Mouse (Mus musculus) cortical plate, adult 2 months (tissue): ENCODE measurements at regions not wholly inside any gene's neighbourhood (a gene's known extent, or its start where the extent isn't known, plus 50 kb on each side); places are given as distances from the start of the nearest gene placed in this dataset.

ENCODE experiments used
- H3K27ac ChIP-seq: fragments of 200-500 bp; 2 replicates; pipeline ENCODE4 v1.5.1; 2012; ENCODE audit warnings: low read length, control low read depth, inconsistent platforms; ENCODE audit not compliant: insufficient read depth
- H3K4me1 ChIP-seq: fragments of 200-500 bp; 2 replicates; pipeline ENCODE4 v1.6.1; 2011; ENCODE audit warnings: low read length; ENCODE audit not compliant: control insufficient read depth, insufficient read depth
- H3K4me3 ChIP-seq: fragments of 200-500 bp; 2 replicates; pipeline ENCODE4 v1.5.1; 2011; ENCODE audit warnings: mild to moderate bottlenecking, low read length, control low read depth; ENCODE audit not compliant: insufficient read depth
- CTCF ChIP-seq: fragments of 200-500 bp; IDR thresholded peaks from 2 replicates; pipeline ENCODE4 v1.5.1; 2011; ENCODE audit warnings: mild to moderate bottlenecking, control low read depth, low read length; ENCODE audit not compliant: insufficient read depth; ENCODE audit errors: extremely low read depth
- POLR2A ChIP-seq: fragments of 200-500 bp; IDR thresholded peaks from 2 replicates; pipeline ENCODE4 v1.6.1; 2011; ENCODE audit warnings: mild to moderate bottlenecking, low read length, control low read depth; ENCODE audit not compliant: insufficient read depth; ENCODE audit errors: extremely low read depth

GRCm38 (mm10) chr6:100107066-100107465 lies 180.2 kb downstream of the Rybp start:
- no peak overlapping the region for H3K27ac ChIP-seq
- TF ChIP-seq CTCF = no peak
- TF ChIP-seq POLR2A = no peak

GRCm38 (mm10) chr6:100100565-100101133 lies 186.6 kb downstream of the Rybp start:
- no peak overlapping the region for H3K27ac ChIP-seq
- peaks cover 3% of the 10 kb centered on the region; the same call in 1 of the 2 replicates for H3K4me1 ChIP-seq
- H3K4me3 ChIP-seq = no peak overlapping the region
- TF ChIP-seq POLR2A (no peak), CTCF (no peak)

More at GRCm38 (mm10) chr6:100107066-100107465, 180.2 kb downstream of the Rybp start:
- H3K4me3 ChIP-seq = no peak overlapping the region
- peaks cover 4% of the 10 kb centered on the region; the same call in 1 of the 2 replicates for H3K4me1 ChIP-seq

DNA sequence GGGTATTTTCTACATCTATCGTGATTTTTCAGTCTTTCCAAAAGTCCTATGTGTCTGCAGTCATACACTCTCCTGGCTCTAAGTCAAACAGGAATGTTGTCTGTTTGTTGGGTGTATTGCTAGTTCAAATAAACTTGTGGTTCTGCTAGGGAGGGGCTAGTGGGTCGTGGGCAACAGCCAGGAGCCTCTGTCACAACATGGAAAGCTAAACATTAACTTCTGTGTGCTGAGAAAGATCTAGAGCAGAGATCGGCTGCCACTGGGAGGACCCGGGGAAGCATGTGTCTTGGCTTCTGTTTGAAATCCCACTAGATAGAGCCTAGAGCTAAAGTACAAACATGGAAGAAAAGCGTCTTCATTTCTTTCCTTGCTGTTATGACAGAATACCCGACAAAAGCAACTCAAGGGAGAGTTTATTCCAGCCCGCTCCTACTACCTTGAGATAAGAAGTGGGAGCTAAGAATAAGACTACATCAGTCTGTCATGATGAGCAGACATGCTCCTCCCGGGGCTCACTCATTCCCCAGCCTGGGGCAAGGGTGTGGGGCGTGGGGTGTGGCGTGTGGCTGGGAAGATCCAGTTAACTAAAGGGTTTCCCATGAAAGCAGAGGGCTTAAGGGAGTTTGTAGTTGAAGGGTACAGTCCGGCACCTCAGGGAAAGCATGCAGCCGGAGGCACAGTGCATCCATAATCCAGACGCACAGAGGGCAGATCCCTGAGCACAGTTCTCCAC lies 190.7 kb downstream of the Rybp start:
- H3K4me3 ChIP-seq = no peak overlapping the region
- no peak overlapping the region for H3K27ac ChIP-seq
- peaks cover 3% of the 10 kb centered on the region; the same call in 1 of the 2 replicates for H3K4me1 ChIP-seq
- TF ChIP-seq POLR2A (no peak), CTCF (no peak)

DNA sequence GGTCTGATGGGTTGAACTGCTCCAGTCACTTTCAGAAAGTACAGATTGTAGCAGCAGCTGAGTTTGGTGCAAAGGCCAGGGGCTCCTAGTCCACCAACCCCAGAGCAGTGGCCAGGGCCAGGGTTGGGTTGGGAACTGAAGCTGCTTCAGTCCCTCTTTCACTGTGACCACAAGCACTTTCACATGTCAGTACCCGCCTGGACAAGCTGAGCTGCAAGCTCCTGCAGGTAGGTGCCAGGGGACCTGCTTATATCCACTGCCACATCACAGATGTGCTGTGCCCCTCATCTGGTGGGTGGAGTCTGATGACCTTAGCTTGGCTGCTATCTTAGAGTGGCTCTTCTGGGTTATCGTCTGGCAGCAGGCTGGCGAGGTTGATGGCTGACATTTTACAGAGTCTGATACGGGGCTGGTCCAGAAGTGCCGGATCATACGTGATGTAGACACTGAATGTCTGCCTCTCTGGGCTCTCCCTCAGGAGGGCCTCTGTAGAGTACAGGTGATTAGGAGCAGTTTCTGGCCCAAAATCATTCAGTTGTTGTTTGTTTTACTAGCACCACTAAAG lies 192.6 kb downstream of the Rybp start:
- Histone ChIP-seq H3K4me1 (no peaks in the 10 kb centered on the region), H3K4me3 (no peak overlapping the region), H3K27ac (no peak overlapping the region)
- TF ChIP-seq CTCF = no peak
- TF ChIP-seq POLR2A = no peak

GRCm38 (mm10) chr6:100092870-100093269 lies 194.4 kb downstream of the Rybp start:
- TF ChIP-seq CTCF = no peak
- no peak for TF ChIP-seq POLR2A
- Histone ChIP-seq H3K4me3 (no peak overlapping the region), H3K4me1 (no peaks in the 10 kb centered on the region), H3K27ac (no peak overlapping the region)

GRCm38 (mm10) chr6:100091815-100092214 lies 195.5 kb downstream of the Rybp start:
- TF ChIP-seq POLR2A (no peak), CTCF (no peak)
- H3K4me3 ChIP-seq = no peak overlapping the region
- no peak overlapping the region for H3K27ac ChIP-seq
- no peaks in the 10 kb centered on the region for H3K4me1 ChIP-seq

DNA sequence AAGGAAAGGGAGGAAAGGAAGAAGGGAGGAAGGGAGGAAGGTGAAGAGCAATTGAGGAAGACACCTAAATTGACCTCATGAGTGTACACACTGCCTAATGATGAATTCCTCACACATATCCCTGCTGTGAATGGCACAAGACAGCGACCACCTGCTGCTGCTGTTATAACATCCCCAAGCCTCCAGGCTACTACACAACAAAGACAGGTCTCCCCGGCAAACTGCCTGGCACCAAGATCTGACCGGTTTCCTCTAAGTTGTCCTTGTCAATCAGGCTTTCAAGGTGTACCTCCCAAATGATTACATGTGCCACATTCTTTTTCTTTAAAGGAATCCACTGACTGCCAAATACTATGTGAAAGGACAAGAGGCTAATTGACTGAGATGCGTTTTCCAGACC lies 198.7 kb downstream of the Rybp start:
- no peak overlapping the region for H3K4me3 ChIP-seq
- H3K4me1 ChIP-seq = no peaks in the 10 kb centered on the region
- TF ChIP-seq CTCF (no peak), POLR2A (no peak)
- no peak overlapping the region for H3K27ac ChIP-seq

DNA sequence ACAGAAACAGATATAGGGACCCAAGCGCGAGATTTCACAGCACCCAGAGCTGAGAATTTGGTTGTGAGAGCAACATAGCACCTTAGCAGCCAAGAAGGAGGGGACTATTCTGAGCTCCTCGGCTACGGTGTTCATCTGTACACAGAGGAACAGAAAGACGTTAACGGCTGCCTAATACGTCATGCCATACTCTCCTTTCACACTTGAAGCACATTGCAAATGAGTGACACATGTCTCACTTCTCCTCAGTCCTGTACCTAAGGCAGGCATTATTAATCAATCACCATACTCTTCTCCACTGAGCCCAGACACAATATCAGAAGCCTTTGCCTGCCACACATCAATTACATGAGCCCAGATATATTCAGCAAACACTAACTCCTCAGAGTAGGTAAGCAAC lies 200.5 kb downstream of the Rybp start:
- no peak for TF ChIP-seq CTCF
- H3K4me3 ChIP-seq = no peak overlapping the region
- H3K27ac ChIP-seq = no peak overlapping the region
- H3K4me1 ChIP-seq = no peaks in the 10 kb centered on the region

DNA sequence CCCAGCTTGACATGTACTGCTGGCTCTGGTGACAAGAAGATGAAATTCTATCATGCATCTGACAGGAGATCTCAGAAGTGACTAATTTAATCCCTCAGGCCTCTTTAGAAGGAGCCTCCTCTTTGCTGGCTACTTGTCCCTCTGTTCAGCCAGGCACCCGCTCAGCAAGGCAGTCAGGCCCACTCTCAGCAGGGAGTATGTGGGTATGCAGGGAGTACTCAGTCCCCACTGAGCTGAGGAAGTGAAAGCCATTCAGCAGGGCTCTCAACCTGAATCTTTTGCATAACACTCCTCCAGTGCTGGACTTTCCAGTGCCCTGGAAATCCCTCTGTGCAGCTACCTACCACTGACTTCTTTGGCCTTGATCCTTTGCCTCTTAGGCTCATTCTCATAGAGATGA lies 201.3 kb downstream of the Rybp start:
- no peak for TF ChIP-seq CTCF
- TF ChIP-seq POLR2A = no peak
- no peak overlapping the region for H3K27ac ChIP-seq
- H3K4me1 ChIP-seq = no peaks in the 10 kb centered on the region
- no peak overlapping the region for H3K4me3 ChIP-seq

DNA sequence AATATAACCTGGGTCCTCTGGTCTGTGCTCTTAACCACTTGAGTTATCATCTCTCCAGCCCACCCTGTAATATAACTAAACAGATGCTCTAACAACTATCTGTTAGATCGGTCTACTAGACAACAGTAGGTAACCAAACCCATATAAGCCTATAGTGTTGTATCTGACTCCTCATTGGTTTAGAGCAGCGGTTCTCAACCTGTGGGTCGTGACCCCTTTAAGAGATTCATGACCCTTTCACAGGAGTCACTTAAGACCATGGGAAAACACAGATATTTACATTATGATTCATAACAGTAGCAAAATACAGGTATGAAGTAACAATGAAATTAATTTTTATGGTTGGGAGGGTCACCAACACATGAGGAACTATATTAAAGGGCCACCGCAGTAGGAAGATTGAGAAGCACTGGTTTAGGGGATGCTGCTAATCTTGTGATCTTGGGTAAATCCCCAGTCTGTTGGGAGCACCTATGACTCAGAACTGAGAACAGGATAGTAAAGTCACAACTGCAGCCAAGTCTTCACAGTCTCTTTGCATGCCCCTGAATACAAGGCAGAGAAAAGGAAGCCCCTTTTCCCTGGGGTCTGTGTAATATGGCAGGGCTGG lies 203.3 kb downstream of the Rybp start:
- no peak for TF ChIP-seq CTCF
- TF ChIP-seq POLR2A = no peak
- Histone ChIP-seq H3K4me1 (no peaks in the 10 kb centered on the region), H3K4me3 (no peak overlapping the region), H3K27ac (no peak overlapping the region)
